Mouse (Mus musculus) layer of hippocampus, postnatal 10 days (tissue): ENCODE data around the gene Kif16b. TPM values are rescaled to one million over a fixed set of nuclear protein-coding genes. Genes with fewer than 3 reads are reported as not detected.
A peak's percentile ranks its signal among the peaks of the same experiment; 100 is the strongest.

ENCODE experiments used
- DNase-seq, 2 experiments: peaks; one replicate each; pipeline ENCODE4 v3.0.0; 2021; ENCODE audit warnings: low spot score in 2 of 2
- long read RNA-seq: library from polyadenylated mRNA; stranded (forward); transcript quantifications from one replicate; pipeline ENCODE4 v2.0.0, GENCODE M21; 2023
- total RNA-seq, 2 experiments: library from RNA; stranded (reverse); gene quantifications; 2 replicates each; pipeline ENCODE4 v1.2.3; 2021

Gene Kif16b
- total RNA-seq, result 1 to 10 TPM; 7.9 to 8.6 TPM
- long read RNA-seq, partial matches to known transcripts, result 0 of 1 reads
- long read RNA-seq, other reads (novel, unspliced or antisense), result 1 of 1 reads

GRCm38 (mm10) chr2:142900862-142901805 lies at the start of gene Kif16b:
Gene Kif16b (minus strand): TSS chr2:142901531.
- peak; percentile 84 to 90 for DNase-seq

GRCm38 (mm10) chr2:142940899-142941642 lies 39.7 kb upstream of the Kif16b start:
- DNase-seq, result peak in 1 of 2 experiments; percentile 6

DNA sequence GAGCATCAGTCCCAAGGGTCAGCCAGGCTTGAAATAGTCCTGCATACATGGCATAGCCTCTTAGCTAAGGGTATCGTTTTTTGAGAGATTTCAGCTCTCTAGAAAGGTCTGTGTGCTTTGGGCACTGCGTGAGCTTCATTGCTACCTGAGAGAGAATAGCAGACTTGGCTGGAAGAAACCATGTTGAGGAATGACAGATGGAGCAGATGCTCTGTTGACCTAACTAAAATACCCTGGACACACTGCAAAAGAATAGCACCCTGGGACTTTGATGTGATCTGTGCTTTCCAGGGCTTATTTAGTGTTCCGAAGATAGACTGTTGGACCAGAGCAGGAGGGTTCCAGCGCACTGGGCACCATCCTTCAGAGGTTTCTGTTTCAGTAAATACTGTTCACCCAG lies 29.1 kb upstream of the Kif16b start:
- DNase-seq, result no peak

DNA sequence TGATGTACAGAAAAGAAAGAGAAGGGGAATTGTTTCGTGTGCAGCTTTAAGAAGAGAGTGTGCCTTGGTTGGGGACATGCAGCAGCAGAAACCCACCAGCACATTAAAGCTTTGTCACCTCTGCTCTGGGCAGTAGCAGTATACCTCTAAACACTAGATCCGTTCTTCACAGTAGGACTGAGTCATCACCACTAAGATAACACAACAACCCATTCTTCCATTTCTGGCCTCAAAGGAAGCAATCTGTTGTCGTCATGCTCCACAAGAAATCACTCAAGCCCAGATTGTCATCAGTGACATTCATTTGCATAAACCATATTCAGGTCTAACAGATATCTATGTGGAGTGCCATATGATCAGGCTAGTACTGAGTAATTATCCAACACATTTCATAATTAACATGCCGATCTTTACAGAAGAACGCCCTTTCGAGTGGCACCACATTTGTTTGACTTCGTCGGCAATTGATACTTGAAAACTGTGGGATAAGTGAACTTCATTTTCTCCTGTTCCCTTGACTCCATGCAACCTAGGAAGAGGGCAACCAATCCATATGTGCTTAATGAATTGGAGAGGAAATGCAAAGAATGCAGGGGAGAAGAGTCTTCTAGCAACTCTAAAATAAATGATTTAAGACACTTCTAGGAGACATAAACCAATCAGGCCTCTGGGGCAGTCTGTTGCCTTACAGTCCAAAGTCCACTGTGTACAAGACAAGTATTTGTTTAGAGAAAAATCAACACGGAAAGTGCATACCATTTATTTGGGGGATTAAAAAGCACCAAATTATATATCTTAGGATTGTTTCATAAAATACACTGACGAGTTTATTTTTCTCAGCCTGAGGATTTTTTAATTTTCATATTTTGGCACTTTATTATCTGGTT lies 28.1 kb upstream of the Kif16b start:
- DNase-seq, result no peak

DNA sequence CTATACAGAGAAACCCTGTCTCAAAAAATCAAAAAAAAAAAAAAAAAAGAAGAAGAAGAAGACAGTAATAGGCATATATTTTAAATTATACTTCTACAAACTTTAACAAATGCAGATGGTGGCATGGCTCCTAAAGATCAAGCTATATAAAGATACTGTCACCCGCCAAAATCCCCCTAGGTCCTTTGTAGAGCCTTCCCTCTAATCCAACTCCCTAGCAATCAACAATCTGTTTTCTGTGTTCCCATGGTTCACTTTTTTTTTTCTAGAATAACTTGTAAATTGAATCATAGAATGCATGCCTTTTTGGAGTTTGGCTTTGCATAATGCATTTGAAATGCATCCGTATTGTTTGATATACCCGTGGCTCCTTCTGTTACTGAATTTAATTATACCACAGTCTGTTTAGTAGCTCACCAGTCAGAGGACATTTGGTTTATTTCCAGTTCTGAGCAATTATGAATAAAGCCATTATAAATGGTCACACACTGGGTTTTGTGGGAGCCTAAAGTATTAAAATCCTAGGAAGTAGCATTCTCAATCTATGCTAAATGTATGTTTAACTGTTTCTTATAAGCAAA lies 9.6 kb upstream of the Kif16b start:
- DNase-seq, result no peak

- DNase-seq, result no peak
Observed at GRCm38 (mm10) chr2:142909213-142909612, 7.9 kb upstream of the Kif16b start.

GRCm38 (mm10) chr2:142907056-142907455 lies 5.7 kb upstream of the Kif16b start:
- no peak for DNase-seq

DNA sequence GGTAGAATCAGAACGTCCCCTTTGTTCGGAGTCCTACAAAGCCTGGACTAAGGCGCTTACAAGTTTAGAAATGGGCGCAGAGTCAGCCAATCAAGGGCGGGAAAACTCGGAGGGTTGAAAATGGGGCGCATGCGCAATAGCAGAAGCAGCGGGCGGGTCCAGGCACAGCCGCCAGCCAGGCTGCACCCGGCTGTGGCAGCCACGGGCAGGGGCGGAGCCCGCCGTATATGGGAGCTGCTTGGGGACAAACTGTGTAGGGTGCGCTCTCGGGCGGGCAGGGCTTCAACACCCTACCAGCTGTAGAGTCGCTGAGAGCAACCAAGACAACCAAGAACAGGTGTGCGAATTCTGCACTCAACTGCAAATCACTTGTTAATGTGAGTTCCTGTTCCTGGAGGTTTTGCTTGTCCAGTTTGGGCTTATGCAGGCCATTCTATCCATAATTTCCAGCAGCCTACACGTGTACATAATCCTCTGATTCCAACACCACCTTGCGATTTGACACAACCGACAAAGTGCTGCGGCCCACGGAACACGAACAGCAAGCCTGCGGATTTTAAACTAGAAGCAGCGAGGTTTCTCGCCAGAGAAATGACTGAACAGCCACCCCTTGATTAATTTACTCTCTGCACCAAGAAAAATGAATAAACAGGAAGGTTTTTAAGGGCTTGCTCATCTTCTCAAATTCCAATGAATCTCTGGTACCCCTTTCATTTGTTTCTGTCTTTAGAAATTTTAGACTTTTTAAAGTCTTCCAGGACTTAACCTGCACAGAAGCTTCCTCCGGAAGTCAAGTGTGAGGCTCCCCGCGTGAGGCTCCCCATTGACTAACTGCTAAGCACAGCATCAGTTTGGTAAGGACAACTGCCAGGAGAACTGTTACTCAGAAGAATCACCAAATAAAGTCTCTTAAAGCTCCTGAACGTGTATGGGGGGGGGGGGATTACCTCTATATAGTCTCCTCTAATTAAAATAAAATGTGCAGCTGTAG lies 1.9 kb upstream of the Kif16b start:
- DNase-seq, result peak; percentile 92 to 93

GRCm38 (mm10) chr2:142900120-142900861 lies 1.0 kb downstream of the Kif16b start:
- no peak for DNase-seq

- no peak for DNase-seq
Observed at GRCm38 (mm10) chr2:142893780-142894179, 7.6 kb downstream of the Kif16b start.

DNA sequence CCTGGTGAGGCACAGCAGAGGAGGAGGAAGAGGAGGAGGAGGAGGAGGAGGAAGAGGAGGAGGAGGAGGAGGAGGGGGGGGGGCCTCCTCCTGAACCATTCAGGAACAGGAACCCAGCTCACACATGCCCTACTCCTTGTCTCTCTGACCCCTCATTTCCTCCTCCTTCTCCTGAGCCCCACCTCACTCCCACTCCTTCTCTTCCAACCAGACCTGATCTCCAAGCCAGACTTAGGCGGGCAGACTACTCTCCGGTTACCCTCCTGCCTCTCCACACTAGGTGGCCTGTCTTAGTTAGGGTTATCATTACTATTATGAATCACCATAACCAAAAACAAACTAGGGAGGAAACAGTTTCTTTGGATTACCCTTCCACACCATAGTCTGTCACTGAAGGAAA lies 10.0 kb downstream of the Kif16b start:
- DNase-seq, result no peak

DNA sequence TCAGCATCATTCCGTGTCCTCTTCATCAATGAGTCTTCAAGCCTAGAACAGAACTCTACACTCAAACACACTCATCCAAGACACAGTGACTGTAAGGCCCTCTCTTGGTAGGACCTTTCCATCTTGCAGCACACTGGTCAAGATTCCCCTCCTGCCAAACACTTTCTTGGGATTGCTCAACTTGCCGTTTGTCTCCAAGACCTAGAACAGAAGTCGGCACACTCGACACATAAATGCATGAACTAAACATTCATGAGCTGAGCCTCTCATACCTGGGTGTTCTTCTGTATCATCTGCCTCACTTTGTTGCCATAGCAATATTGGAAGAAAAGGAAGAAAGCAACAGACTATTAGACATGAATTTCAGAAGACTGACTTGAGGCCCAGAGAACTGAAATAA lies 16.9 kb downstream of the Kif16b start:
- no peak for DNase-seq

DNA sequence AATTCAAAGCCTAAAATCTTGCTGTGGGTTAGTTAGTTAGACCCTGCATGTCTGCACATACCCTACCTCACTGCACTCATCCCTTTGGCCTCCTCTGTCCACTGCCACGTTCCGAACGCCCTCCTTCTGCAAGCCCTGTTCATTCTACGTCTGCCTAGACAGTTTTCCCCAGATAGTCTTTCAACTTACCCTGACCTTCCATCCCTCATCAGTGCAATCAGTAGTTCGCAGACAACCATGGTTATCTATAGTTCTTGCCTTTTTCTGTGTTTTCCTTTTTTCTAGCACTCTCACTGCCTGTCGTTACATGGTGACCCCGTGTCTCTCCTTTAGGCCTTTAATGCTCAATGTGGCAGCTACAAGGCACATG lies 17.7 kb downstream of the Kif16b start:
- DNase-seq, result no peak

- DNase-seq, result no peak
Observed at GRCm38 (mm10) chr2:142882871-142883624, 18.3 kb downstream of the Kif16b start.

DNA sequence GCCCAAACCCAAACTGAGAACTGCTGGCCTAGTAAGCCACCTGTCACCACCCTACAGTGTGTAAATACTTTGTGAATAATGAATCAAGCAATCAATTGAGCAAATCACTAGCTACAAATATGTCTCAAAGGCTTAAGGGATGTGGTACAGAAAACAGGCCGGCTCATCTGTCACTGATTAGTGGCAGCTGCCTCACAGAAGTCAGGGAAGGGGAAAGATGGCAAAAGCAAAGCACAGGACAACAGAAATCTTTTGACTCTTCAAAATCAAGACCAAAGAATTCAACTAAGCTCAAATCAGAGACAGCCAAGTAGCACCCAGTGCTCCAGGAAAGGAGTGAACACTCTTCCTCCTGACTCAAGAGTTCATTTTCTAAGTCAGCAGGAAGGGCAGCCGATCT lies 18.9 kb downstream of the Kif16b start:
- no peak for DNase-seq

DNA sequence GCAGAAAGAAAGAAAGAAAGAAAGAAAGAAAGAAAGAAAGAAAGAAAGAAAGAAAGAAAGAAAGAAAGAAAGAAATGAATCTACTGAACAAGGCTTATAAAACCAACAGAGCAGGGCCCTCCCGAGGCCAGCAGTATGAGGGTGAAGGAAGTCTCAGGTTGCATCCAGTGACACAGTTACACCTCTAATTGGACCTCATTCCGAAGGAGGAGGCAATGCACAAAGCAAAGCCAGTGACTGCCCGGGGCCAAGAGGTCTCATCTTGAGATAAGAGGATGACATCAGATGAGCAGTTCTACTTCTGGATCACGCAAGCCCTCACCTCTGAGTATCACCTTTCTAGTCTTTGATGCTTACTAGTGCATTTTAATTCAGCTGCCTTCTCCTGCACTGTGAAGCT lies 20.2 kb downstream of the Kif16b start:
- DNase-seq, result no peak

GRCm38 (mm10) chr2:142879257-142879818 lies 22.0 kb downstream of the Kif16b start:
- DNase-seq, result no peak

DNA sequence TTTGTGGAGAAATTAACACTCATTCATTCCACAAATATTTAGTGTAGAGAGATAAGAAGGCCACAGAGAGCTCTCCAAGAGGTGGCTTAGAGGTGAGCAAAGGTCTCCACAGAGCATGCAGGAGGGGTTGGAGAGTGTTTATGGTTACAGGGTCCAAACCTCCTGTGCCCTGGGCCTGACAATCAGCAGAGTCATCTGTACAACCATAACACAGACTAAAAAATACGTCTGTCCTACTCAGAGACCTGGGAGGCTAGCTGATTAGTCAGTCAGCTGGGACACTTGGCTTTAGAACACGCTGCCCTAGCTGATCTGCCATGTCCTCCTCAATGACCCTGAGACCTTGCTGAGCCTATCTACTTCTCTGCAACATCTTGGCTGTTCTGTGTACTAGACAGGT lies 24.7 kb downstream of the Kif16b start:
- no peak for DNase-seq
